Mouse (Mus musculus) neural tube, embryonic 10.5 days (tissue): ENCODE results near the gene Rnf150.

ENCODE experiments used
- DNase-seq: peaks from one replicate; pipeline ENCODE4 v3.0.0-alpha.2; 2017; ENCODE audit warnings: low spot score; ENCODE audit errors: extremely low spot score

Gene Rnf150

DNA sequence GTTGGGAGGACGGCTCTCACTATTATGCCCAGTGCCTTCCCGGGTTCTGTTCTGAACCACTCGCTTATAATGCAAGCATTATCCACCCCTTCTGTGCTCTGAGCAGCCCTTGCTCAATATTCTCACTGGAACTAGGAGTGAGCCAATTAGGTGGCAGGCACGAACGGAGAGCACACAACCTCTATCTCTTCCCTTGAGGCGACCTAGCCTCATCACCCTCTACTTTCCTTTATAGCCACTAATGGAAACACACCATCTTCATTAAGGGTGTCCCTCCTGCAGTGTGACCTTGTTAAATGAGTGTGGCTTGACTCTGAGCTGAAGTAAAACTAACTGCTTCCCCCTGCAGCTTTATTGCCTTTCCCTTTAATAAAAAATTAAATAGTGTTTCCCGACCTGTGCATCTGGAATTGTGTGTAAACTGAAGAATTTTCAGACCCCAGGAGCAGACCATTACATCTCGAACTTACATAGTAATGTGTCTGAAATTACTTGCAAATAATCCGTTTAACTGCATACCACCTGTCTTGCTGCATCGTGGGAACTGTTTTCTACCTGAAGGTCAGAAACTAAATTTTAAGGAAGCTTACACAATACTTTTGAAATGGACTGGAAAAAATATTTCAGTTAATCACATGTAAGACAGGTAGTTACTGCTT lies 26.0 kb downstream of the Rnf150 start:
- no peak for DNase-seq

DNA sequence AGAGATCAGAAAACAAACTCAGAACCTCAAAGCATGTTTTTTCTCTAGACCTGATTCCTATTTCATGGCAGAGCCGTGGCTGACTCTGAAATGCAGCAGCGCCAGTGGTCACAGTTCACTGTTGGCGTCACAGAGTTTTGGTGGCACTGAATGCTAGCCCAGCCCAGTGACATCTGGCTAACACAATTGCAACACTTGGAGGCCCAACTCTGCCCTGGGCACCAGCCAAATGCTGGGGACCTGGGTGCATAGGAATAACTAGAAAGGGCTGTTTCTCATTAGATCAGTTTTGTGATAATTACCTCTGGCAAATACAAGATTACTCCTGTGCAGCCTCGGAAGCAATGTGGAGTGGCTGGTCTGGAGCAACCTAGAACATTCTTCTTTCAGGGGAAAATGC lies 31.9 kb downstream of the Rnf150 start:
- no peak for DNase-seq

DNA sequence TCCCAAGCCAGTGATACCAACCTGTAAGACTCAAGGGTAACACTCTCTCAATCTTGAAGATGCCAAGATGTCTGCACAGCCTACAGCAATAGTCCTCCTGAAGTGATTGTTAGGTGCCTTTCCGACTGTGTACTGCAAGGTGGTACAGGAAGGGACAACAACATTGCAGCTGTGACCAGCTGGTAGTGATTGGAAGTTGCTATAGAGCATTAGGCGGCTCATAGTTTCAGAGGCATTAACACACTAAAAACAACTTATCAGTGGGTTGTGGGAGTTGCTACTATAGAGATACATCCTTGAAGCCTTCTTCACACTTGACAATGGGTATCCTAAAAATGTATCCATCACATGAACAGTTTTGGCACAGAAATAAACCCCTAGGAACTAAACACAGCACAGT lies 33.6 kb downstream of the Rnf150 start:
- DNase-seq: no peak

DNA sequence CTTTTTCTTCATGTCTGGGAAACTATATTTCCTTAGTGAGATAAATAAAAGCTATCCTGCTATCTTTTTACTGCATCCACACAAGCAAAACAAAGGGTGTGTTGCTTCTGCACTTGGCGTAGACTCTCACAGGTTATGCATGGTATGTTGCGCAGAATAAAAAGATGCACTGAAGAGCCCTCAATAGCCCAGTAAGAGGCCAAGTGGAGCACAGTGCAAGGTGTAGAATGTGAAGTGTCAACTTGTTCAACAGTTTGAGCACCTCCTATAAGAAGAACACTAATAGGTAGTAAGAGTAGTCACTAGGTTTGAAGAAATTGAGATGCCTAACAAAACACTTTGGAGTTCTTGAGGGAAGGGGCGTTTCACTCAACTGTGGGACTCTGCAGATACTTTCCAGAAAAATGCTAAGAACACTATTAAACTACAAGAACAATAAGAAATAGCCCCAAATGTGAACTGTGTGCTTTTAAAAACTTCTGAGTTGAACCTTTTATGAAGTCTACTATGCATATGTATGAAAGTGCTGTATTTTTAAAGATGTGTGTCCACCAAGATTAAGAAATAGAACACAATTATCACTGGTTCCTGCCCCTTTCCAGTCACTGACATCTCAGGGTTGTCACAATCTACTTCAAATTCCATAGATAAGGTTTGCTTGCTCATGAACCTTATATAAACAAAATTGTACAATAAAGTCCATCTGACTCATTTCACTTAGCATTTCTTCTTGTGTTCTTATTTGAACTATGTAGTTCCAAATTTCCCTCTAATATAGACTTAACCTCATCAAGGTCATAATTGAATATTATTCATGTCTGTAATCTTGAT lies 34.7 kb downstream of the Rnf150 start:
- no peak for DNase-seq

DNA sequence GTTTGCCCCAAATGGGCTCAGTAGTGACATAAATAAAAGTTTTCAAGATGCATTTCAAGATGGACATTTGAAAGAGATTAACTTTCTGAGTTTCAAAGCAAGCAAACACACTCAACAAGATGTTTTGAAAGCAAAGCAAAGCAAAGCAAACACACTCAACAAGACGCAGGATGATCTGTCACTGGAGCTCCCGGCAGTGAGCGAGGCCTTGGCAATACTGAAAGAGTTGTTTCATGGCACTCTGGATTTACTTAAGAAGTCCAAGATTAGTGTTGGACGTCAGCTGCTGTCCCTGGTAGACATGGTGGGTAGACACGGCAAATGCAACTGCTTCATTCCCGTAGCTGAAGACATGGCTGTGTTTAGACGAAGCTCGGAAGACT lies 35.3 kb downstream of the Rnf150 start:
- DNase-seq: no peak

DNA sequence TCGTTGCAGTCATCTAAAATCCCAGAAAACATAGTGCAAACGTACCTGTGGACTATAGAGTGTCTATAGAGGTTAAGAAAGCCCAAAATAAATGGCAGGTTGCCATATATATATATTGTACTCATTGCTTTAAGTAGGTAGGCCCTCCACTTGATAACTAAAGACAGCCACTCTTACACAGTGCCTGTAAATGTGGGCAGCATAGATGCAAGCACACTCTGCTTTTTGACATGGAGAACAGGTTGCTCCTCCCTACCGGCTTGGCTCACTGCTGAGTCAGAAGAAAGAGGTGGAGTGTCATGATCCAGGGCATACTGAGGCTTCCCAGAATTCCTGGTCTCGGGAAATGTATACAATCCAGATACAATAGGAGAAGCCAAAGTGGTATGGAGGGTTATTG lies 37.8 kb downstream of the Rnf150 start:
- no peak for DNase-seq

DNA sequence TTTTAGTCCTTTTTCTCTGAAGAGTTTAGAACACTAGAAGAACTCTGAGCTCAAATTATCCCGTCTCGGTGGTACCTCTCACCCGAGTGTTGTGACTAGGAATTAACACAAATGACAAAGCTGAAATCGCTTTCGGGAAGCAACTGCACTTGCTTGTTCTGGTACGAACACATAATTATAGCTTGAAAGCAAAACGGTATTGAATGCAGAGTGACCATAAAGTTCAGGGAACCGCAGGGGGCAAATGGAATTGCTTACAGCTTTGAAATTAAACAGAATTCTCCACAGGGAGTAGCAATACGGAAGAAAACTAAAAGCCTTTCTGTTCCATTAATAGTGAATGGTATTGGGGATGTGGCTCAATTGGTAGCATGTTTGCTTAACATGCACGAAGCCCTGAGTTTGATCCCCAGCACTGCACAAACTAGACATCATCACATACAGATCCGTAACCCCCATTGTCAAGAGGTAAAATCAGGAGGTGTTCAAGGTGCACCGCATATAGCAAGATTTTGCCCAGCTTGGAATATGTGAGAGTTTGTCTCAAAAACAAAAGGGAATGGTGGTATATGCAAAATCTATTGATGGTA lies 38.5 kb downstream of the Rnf150 start:
- DNase-seq: no peak

DNA sequence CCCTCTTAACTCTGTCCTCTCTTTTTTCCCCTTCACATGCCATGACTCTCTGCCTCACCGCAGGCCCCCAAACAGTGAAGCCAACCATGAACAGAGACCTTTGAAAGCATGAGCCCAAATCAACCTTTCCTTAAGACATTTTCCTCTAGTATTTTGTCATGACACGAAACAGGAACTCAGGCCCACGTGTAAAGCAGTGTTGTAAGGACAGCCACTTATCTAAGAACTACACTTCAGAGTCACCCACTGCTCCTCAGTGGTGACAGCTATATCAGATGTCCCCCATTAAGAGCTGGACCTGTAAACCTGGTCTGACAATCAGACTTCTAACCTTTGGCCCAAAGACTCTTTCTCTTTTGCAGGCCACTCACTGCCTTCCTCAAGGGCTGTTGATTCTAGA lies 40.3 kb downstream of the Rnf150 start:
- no peak for DNase-seq

DNA sequence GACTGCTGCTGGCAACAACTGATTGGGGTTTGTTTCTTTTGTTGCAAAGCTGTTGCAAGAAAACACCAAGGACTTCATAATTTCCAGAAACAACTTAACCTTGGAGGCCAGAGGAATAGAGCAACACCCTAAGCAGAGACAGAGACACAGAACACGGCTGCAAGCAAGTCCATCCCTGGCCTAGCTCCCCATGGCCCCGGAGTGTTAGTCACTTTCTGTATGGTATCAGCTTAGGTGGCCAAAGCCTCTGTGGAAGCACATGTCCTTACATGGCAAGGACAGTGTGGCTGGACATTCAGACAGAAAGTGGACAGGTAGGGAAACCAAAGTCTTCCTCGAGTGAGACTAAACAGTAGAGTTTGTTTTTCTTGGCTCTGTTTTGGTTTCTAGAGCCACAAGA lies 44.1 kb downstream of the Rnf150 start:
- no peak for DNase-seq

DNA sequence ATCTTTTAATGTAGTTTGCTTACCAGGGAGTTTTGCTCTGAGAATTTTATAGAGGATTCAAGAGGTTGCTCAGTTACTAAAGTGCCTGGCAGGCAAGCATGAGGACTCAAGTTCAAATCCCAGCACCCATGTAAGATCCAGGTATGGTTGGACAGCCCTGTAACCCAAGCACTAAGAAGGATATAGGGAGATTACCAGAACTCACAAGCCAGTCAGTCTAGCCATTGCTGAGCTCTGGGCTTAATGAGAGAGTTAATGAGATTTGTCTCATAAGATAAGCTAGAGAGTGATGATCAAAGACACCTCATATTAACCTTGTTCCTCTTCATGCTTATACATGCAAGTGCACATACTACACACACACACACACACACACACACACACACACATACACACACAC lies 48.3 kb downstream of the Rnf150 start:
- DNase-seq: no peak

DNA sequence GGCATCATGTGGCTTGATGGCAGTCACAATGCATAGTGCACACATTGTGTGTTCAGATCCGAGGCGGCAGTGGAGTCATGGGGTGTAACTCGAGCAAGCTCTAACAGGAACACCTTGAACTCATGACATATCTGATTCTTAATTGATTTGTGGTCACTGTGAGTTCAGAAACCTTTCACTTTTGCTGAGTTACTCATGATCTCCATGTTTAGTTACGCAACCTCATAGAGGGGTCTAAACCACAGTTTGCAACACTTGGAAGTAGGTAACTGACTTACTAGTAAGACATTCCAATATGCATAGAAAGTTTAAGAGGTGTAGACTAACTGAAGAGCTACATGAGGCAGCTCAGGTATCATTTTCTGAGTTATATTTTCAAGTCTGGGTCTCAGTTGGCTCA lies 49.1 kb downstream of the Rnf150 start:
- no peak for DNase-seq

DNA sequence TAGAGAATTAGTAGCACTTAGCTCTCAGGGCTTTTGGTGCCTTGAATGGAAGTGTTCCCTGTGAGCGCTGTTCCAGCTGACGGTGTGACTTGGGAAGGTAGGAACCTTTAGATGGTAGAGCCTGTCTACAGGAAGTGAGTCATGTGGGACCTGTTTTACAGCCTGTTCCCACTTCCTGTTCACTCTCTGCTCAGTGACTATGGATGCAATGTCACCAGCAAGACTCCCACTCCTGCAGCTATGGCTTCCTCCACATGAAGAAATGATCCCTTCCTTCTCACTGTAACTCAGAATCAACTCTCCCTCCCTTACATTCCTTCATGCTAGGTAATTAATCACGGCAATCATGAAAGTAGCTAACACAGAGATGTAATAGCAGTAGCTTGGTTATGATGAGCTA lies 51.4 kb downstream of the Rnf150 start:
- no peak for DNase-seq

DNA sequence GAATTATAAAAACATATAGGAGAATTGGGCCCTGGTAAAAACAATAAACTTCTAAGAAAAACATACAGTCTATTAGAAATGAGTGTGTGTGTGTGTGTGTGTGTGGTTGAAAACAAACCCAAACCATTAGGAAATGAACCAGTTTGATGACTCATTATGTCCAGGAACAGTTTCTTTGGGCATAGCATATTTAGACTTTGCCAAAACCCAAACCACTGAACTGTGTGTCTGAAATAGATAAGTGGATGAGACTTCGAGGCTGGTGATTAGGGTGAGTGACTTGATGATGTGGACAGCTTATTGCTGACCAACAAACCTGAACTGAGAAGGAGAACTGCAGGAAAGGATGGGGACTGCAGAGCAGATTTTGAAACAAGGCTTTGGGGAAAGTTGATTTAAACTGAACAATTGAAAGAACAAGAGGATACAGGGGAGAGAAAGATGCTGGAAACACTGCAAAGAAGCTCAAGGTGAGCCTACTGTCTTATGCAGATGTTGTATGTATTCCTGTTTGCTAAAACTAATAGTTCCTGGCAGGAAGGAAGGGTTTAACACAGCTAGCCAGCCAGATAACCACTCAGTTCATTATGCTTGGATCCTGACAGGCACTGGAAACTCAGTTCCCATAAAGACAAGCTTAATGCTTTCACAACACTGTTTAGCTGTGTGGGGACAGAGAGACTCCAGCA lies 53.8 kb downstream of the Rnf150 start:
- DNase-seq: no peak

DNA sequence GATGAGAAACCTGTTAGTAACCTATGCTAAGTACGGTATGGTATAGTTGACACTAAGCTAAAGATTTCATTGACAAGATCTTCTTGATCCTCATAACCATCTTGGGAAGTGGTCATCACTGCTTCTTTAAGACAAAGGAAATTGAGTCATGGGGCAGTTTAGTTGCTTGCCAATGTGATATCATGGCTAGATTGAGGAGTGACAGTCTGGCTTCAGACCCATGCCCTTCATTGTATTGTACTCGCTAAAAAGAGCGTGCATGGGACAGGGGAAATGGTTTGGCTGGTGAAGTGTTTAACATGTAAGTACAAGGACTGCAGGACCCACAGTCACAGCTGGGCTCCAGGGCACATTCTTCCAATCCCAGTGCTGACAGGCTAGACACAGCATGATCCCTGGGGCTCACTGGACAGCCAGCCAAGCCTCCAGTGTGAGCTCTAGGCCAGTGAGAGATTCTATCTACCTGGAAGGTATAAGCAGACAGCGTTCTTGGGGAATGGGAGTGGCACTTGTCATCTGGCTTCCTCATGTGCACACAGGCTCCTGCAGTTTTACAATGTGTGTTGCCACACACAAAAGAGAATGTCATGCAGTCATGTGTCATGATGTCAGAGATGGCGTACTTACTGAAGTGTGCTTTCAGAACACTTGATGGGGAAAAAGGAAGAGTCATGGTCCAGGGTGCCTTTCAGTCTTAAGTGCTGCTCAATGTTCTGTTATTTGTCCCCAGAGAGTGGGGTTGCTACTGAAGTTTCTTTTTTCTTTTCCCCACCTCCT lies 54.6 kb downstream of the Rnf150 start:
- DNase-seq: no peak

DNA sequence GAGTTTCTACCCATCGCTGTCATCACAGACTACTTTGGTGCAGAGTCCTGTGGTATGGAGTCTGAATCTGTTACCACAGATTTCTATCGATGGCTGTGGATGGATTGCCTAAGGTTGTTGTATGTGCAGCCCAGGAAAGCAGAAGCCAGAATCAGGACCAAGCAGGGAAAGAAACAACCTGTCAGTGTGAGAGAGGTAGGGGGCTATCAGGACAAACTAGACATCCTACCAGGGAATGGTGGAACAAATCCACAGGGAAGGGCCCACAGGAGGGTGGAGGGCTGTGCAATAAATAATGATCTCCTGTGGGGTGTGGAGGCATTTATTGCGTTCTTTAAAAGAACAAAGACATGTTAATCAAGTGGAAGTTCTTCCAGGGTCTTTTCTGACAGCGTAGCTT lies 56.5 kb downstream of the Rnf150 start:
- DNase-seq: no peak

DNA sequence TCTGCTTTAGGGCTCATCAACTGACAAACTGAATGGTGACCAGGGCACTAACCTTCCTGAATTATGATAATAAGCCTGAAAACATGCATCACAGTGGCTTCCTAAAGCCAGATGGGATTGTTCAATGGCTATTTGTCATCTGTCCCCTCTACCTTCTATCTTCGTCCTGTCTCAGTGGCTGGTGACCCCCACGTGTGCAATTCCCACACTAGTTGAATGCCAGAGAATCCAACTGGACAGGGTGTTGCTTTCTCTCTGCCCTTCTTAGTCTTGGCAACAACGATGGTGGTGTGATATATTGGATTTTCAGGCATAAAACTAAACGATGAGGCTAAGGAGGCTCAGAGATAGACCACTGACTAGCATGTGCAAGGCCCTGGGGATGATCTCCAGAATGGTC lies 57.0 kb downstream of the Rnf150 start:
- no peak for DNase-seq

DNA sequence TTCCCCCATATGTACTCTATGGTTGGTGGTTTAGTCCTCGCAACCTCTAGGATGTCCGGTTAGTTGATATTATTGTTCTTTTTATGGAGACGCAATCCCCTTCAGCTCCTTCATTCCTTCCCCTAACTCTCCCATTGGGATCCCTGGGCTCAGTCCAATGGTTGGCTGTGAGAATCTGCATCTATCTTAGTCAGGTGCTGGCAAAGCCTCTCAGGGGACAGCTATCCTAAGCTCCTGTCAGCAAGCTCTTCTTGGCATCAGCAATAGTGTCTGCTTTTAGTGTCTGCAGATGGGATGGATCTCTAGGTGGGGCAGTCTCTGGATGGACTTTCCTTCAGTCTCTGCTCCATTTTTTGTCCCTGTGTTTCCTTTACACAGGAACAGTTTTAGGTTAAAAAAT lies 62.1 kb downstream of the Rnf150 start:
- DNase-seq: no peak

DNA sequence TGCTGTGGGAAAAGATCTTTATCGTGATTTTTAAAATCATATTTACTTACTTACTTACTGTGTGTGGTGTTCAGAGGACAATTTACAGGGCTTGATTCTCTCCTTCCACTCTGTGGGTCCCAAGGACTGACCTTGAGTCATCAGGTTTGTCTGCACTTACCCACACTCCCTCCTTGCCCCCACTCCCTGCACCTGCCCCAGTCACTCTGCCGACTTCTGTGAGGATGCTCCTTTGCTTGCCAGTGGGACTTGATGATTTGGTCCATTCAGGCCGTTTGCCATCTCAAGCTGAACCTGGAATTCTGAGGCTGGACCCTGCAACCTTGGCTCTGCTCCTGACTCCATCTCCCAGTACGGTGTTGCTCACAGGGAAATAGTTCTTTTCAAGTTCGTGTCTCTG lies 63.4 kb downstream of the Rnf150 start:
- DNase-seq: no peak

DNA sequence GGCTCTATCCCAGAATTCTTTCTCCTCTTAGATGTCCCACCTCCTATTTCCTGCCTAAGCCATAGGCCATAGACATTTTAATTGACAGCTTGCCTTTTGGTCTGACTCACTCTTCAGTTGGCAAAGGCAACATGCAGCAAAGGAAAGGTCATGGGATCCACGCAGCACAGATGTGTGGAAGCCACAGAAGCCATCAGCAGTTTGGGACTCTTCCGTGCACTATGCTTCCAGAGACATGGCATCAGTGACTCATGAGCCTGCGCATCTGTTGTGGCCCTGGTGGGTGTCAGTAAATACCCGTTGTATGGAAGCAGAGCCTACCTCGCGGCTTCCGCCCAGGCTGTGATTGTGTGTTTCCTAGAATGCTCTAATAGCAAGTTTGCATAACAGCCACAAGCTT lies 68.4 kb downstream of the Rnf150 start:
- no peak for DNase-seq

DNA sequence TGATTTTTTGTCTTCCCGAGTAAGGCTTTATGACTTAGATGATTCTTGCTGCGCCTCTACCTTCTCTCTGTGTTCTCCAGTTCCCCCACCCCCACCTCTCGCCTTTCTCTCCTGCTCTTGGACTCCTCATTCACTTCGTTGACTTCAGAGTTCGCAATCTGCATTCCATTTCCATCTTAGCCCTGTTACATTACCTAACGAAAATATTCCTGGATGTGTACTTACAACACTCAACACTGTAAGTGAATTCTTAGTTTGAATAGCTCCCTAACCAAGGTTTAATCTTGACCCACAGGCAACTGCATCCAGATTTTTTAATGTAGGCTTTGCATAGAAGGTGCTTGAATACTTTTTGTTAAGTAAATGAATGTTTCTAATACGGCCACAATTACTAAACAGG lies 73.0 kb downstream of the Rnf150 start:
- no peak for DNase-seq

DNA sequence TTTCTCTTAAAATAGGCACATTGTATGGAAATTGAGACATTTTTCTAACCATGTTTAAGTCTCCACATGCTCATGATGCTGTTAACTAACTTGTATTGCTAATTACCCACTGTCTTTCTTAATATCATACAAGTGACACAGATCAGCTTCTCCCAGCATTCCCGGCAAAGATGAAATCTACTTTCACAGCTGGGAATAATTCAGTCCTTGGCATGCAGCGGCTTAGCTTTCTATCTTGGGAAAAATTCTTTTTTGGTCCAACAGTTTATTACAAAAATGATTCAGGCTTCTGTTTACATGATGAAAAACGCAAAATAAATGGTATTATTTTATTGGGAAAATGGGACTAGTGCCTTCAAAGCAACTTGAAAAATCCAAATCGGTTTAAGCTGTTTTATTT lies 73.7 kb downstream of the Rnf150 start:
- no peak for DNase-seq

DNA sequence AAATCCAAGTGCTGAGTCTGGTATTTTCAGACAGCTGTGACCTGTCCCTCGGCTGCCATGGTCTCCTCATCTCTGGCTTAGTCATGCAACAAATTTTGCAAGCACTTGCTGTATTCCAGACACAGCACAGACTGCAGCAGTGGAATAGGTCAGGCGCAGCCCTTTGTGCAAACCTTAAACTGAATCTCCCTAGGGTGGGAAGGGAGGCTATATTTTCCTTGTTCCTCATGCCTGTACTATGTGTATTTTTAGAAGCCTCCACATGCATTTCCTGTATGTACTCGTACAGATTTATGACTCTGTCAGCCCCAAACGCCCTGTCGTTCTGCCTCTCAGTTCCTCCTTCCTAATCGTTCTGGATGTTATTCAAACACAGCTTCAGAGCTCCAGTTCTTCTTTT lies 76.8 kb downstream of the Rnf150 start:
- DNase-seq: no peak
